24 mouse cellular contexts compared by ENCODE assay signal in the genomic region with DNA sequence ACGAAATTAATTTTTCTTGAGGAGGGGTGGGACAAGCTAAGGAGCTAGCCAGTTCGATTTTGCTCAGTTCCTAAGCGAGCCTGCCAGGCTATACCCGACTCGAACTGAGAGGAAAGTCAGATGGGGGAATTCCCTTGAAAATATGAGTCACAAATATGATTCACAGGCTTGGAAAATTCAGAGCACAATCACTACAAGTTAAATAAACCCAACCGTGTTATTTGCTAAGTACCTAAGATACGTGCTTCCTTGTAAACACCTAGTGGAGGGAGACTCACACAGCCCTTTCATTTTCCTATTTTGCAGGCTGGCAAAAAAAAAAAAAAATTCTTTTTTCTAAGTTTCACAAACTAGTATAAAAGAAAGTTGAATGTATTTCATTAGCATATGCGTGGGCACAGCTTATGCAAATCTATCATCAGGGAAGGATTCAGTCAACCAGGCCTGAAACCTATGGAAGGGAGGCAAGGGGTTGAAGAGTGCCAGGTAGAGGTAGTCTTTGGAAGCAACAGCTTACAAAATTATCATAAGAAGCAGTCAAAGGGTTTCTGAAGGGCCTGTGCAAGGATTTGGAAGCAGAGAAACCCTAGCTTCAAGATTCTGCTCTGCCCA.
DNase-seq lines count a peak whose midpoint lies in the region; ATAC-seq and TF ChIP-seq lines count a peak whose summit lies in the region.
"Had no signal": no experiment of that assay in that cellular context is flagged by ENCODE, and none has a peak within 500 bp of the region (broad histone marks: within the 10 kb centered on the region; RNA-seq: fewer than 3 reads in every experiment).

No protein-coding gene starts in this region.

- no peak overlapping the region for H3K4me3 ChIP-seq in bone marrow macrophage, adult 2 months (ENCODE audit: insufficient read depth, low read length)
- H3K4me3 ChIP-seq: embryonic facial prominence, embryonic 12.5 days; heart, embryonic 10.5 days; hindbrain, embryonic 12.5 days; limb, embryonic 12.5 days; liver, embryonic 13.5 days; lung, embryonic 15.5 days; midbrain, embryonic 10.5 days had no signal

- no peaks in the 10 kb centered on the region for H3K27me3 ChIP-seq in splenic B cell, adult 2 months (ENCODE audit: control insufficient read depth, insufficient read depth, low read length, poor library complexity, severe bottlenecking)
- H3K27me3 ChIP-seq: embryonic facial prominence, embryonic 12.5 days; hindbrain, embryonic 12.5 days; limb, embryonic 12.5 days; liver, embryonic 13.5 days; lung, embryonic 15.5 days had no signal

- peaks cover 31% of the 10 kb centered on the region for H3K4me1 ChIP-seq in bone marrow macrophage, adult 2 months (ENCODE audit: control insufficient read depth, insufficient read depth, low read length)
- H3K4me1 ChIP-seq: embryonic facial prominence, embryonic 12.5 days; hindbrain, embryonic 12.5 days; liver, embryonic 13.5 days; lung, embryonic 15.5 days; midbrain, embryonic 10.5 days had no signal

- TF ChIP-seq CTCF in bone marrow macrophage, adult 2 months (IDR thresholded peaks at IDR 0.05; ENCODE audit: low read depth, low read length): no peak

- no peak for TF ChIP-seq POLR2A in bone marrow macrophage, adult 2 months (IDR thresholded peaks at IDR 0.05; ENCODE audit: borderline replicate concordance, low read depth, low read length)

- peak; percentile 82 for ATAC-seq in CD4-positive, CD25-positive, alpha-beta regulatory T cell, adult 4 months
- ATAC-seq: forebrain, embryonic 16.5 days had no signal

- H3K27ac ChIP-seq in bone marrow macrophage, adult 2 months (ENCODE audit: insufficient read depth, low read depth, low read length): 0 out of 2 replicates have a peak overlapping the region, but pooled peaks have one; percentile 38
- H3K27ac ChIP-seq: embryonic facial prominence, embryonic 12.5 days; heart, embryonic 10.5 days; hindbrain, embryonic 12.5 days; limb, embryonic 12.5 days; liver, embryonic 13.5 days; lung, embryonic 15.5 days; macrophage; midbrain, embryonic 10.5 days had no signal

- DNase-seq in adrenal gland, adult (ENCODE audit: inconsistent age in 2 of 2, low spot score in 1 of 2): peak; percentile 21 to 72
- no peak for DNase-seq in adrenal gland, adult 18-20 months (ENCODE audit: low spot score in 2 of 2)
- peak; percentile 27 for DNase-seq in splenic B cell, adult 2 months (ENCODE audit: low read depth, low spot score)
- no peak for DNase-seq in thymus, postnatal 10 days (ENCODE audit: low spot score in 2 of 2)
- no peak for DNase-seq in left cerebral cortex, adult 18-20 months (ENCODE audit: low spot score in 2 of 2)
- no peak for DNase-seq in left cerebral cortex, adult 11 months (ENCODE audit: low spot score)
- DNase-seq: adrenal gland, postnatal 14 days; cerebellum, adult 8-10 months; heart, postnatal 10 days; kidney, adult 9 months; kidney, postnatal 36 days; layer of hippocampus, adult 9-11 months; liver, embryonic 13.5 days; retina, postnatal 1 day had no signal

- no peaks in the 10 kb centered on the region for H3K36me3 ChIP-seq in splenic B cell, adult 2 months (ENCODE audit: control insufficient read depth, insufficient read depth, low read length, poor library complexity, severe bottlenecking)
- H3K36me3 ChIP-seq: embryonic facial prominence, embryonic 12.5 days; hindbrain, embryonic 12.5 days; limb, embryonic 12.5 days; lung, embryonic 15.5 days; midbrain, embryonic 10.5 days had no signal

Comparison
In these comparisons a context has a peak if more than half of its experiments do, and no peak if none do; other contexts are left out.
1. DNase-seq: peak in adrenal gland, adult (2 of 2) and splenic B cell, adult 2 months (single experiment); none in adrenal gland, adult 18-20 months (0 of 2), thymus, postnatal 10 days (0 of 2), left cerebral cortex, adult 18-20 months (0 of 2) and left cerebral cortex, adult 11 months (single experiment).